Mouse (Mus musculus) CD4-positive, CD25-positive, alpha-beta regulatory T cell, adult 2 months (primary cell): Measurements from ENCODE around the gene Robo1.

Experiments used
- DNase-seq: peaks from one replicate; pipeline ENCODE4 v3.0.0-alpha.2; 2012; ENCODE audit warnings: low read depth, low spot score

The Robo1 gene

DNA sequence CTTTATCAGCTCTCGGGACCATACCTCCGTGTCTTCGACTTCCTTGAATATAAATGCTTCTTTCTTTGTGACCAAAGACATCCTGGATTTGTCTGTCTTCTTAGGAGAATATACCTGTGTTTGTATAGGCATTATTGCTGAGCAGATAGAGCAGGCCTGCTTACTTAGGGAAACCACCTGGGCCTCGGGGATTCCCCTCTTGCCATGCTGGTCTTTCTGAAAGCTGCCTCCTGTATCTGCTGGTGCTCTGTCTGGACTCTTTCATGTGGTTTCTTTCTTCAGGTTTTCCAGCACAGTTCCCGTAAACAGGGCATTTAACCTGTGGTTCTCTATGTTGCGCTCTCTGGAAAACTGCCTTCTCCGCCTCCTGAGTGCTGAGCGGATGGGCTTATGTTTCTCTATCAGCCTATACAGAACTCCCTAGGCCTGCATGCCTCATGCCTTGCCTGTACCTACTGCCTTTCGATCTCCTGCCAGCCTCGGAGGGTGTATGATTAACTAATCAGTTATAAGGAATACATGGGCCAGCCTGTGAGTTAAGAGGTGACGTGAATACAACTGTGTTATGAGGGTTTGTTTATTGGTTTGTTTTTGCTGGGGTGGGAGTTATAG, 370.9 kb downstream of the Robo1 start:
- DNase-seq = peak; percentile 2

- DNase-seq = no peak
Observed at GRCm38 (mm10) chr16:72685604-72686479, 377.7 kb downstream of the Robo1 start.

DNA sequence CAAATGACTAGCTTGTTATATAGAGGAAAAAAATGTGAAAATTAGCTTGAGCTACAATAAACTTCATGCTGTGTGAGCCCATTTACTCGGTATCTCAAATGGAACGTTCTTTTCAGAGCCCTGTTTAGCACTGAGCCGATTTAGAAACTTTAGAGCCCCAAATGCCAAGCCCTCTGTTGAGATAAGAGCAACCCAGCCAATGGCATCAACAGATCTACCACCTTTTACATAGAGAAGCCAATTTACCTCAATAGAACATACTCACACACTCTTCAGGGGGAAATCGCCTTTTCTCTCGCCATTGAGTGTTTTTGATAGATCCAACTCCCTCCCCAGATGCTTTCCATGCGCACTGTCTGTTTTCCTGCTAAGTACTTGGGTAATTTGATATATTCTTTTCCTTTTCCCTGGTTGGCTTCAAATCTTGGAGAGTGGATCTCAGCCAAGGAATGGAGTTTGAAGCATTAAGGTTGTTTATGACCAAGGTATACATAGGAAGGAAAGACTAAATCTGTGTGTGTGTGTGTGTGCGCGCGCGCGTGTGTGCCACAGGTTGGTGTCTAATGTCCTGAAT, 378.5 kb downstream of the Robo1 start:
- DNase-seq = no peak

- no peak for DNase-seq
Observed at GRCm38 (mm10) chr16:72687651-72688050, 379.5 kb downstream of the Robo1 start.

- DNase-seq = no peak
Observed at GRCm38 (mm10) chr16:72688185-72688681, 380.1 kb downstream of the Robo1 start.

DNA sequence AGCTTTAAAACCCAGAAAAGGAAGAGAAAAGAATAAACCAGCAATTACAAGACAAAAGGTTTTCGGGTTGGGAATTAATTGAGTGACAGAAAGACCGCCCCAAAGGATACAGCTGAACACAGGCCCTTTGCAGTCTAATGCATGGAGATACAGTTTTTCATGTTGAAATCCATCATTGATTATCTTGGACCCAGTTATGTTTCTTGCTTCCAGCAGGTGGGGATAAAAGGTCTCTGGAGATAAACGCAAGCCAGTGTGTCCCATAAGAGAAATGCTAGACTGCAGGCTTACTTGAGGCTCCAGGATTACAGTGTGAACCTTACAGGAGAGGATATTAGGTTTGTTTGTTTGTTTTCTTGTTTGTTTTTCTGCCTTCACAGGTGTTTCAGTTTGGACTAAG, 383.8 kb downstream of the Robo1 start:
- DNase-seq = no peak

- DNase-seq = no peak
Observed at GRCm38 (mm10) chr16:72693446-72694274, 385.6 kb downstream of the Robo1 start.

DNA sequence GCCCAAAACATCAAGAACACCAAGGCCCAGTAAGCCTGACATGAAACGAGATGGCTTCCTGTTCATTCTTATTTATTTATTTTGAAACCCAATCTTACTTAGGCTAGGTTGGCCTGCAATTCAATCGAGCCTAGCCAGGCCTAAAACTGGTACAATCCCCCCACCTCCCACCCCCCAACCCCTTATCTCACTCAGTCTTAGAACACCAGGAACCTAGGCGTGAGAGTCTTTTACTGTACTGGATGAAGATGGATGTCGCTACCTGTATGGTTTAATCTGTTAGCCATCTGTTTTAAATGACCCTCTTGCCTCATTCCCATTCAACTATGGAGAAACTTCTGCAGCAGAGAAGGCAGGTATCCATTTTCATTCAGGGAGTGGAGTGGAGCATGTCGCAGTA, 386.7 kb downstream of the Robo1 start:
- no peak for DNase-seq

DNA sequence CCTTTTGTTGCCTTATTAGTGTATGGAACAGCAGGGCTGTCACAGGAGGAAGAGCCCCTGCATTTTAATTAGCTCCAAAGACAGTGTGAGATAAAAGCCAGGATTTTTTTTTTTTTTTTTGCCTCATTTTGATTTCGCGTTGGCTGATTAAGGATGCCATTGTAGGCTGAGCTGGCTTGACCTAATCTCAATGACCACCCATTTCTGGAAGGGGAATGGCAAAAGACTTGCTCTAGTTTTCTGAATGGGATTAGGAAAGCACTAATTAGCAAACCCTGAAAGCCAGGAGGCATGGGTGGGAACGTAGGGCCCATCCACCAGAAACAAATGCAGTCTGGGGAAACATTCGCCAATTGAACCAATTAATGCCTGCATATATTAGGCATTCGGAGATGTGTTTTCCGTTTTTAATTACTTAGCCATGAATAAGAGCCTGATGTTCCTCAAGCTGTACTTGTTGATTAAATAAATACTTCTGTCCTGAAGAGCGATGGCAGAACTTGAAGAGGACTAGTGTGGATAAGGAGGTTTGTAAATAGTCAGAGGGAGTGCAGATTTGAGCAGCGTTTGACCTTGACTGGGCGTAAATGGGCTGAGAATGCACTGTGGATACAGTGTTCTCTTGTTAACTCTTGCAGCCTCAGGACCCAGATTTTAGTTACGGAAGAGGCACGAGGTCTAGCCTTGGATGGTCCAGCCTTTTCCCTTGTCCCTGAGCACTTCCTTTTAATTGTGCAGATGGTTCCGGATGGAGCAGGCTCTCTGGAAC, 391.3 kb downstream of the Robo1 start:
- DNase-seq = no peak

DNA sequence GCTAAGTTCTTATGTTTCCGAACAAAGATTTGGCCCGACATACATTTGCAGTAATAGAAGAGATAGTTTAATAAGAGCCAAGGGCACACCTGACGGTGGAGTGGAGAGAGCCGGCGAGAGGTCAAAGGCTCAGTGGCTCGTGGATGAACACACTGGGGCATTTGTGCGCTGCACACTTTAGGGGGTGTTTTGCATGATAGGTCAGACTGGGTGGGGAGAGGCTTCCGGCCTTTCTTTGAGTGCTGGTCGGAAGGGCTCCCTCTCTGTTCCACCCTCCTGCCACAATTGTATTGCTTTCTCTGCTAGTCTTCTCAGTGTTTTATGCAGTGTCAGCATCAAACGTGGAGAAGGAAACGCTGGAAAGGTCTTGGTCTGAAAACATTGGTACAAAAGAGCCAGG, 392.2 kb downstream of the Robo1 start:
- no peak for DNase-seq

GRCm38 (mm10) chr16:72703486-72703885, 395.4 kb downstream of the Robo1 start:
- DNase-seq = no peak

GRCm38 (mm10) chr16:72705851-72706250, 397.7 kb downstream of the Robo1 start:
- DNase-seq = no peak

DNA sequence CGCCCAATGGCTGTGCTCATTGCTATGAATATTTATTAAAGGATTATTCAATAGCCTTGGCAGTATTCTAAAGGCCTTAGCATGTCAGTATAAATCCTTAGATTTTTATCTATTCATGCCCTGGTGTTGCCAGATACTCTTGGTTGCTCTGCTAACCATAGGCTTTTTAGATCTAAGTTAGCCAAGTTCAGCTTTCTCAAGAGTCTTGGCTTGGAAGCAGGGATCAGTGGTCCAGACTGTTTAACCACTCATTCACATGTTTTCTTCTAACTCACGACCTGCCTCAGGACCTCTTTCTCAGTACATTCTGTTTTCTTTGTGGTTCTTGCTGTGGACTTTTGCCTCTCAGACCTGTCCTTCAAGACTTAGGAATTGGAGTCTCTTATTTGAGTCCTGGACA, 400.4 kb downstream of the Robo1 start:
- DNase-seq = no peak

GRCm38 (mm10) chr16:72717118-72717802, 409.2 kb downstream of the Robo1 start:
- DNase-seq = no peak

DNA sequence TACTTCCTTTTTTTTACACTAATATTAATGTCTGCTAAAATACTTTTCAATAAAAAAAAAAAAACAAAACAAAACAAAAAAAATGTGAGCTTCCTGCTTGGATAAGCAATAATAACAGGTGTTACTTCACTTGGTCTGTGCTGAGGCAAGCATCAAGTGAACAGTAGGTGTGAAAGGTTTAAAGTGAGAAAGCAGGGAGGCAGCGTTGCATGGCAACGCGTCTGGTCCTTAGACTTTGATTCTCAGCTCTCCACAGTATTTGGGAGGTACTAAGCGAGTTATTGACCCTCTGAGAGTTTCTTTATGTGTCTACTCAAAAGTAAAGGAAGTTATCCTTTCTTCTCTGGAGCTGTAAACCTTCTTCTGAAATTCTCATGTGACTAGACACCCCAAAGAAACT, 411.0 kb downstream of the Robo1 start:
- no peak for DNase-seq

DNA sequence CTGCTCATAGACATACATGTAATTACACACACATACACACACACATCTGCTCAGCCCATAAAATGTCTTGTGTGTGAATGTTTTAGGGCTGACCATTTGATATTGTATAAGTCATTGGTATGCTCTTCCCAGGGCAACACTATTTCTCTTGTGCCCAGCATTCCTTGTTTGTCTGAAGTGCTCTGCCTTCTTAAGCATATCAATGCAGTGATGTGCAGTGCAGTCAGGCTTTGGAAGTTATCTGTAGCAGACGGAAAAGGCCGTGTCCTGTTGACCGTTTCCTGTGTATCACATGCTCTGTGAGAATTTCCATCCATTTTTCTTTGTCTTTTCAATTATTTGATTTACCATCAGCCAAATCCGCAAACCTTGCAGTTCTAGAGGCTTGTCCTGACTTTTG, 412.9 kb downstream of the Robo1 start:
- DNase-seq = no peak

- DNase-seq = no peak
Observed at GRCm38 (mm10) chr16:72721713-72722481, 413.8 kb downstream of the Robo1 start.

DNA sequence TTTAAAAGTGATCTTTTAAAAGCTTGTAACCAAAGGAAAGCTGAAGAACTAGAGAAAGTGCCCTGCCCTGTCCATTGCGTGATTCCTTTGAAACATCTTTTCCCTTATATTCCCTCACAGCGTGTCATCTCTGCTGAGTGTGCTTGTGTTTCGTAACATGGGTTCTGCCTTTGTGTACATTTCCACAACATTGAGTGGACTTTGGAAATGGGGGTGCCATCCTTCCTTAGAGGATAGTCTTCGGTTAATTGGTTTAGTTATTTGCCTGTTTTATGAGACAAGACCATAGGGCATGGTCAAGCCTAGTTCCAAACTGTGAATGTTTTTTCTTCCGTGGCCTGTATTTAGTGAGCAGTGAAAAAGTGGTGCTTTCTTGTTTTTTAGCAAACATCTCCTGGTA, 426.1 kb downstream of the Robo1 start:
- no peak for DNase-seq

DNA sequence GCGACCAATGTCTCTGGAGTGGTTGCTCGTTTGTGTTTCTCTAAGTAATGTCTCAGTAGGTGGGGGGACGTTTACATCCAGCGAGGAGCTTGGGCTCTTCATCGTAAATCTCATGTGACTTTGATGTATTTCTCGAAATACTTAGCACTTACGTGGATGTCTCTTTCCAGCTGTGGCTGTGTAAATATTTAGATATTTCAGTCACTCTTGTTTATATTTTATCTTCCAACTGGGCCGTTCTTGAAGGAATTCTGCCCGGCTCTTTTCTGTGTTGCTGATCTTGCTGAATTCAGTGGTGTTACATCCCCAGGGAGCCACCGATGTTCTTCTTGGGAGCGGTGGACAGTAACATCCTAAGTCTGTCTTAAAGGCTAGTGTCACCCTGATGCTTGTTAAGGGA, 427.1 kb downstream of the Robo1 start:
- no peak for DNase-seq

DNA sequence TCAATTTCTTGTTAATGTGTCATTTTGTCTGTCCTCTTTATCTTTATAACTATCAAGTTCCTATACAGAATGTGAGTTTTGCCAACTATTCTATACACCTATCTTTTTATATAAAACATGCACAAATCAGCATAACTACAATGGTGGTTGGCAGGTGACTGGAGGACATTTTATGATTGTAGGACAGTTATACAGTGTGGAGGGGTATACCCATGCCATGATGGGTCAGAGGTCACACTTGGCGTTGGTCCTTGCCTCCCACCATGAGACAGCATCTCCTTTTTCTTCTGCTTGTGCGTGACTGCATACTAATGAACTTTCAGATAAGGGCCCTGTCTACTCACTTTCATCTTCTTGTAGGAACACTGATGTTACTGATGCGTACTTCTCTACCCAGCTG, 427.5 kb downstream of the Robo1 start:
- DNase-seq = no peak
